19 mouse cellular contexts compared by ENCODE assay signal in genomic region chr6:129747654-129748032, GRCm38 (mm10). TPM values are rescaled to one million over a fixed set of nuclear protein-coding genes. Genes with fewer than 3 reads are reported as not detected.
"Had no signal": no experiment of that assay in that cellular context is flagged by ENCODE, and none has a peak within 500 bp of the region (broad histone marks: within the 10 kb centered on the region; RNA-seq: fewer than 3 reads in every experiment).

No protein-coding gene starts in this region.

- H3K4me3 ChIP-seq: layer of hippocampus, adult 2 months; limb, embryonic 13.5 days; liver, embryonic 15.5 days; megakaryocyte, embryonic 14.5 days; midbrain, embryonic 15.5 days; neural tube, embryonic 12.5 days had no signal

- H3K4me2 ChIP-seq: limb, embryonic 13.5 days; liver, embryonic 15.5 days; midbrain, embryonic 11.5 days; midbrain, embryonic 15.5 days; neural tube, embryonic 12.5 days had no signal

- ATAC-seq: intestine, embryonic 16.5 days; lung, postnatal 0 days; midbrain, embryonic 15.5 days had no signal

- H3K9me3 ChIP-seq: liver, embryonic 15.5 days; megakaryocyte, embryonic 14.5 days; midbrain, embryonic 15.5 days; neural tube, embryonic 12.5 days had no signal

- H3K4me1 ChIP-seq: limb, embryonic 13.5 days; liver, embryonic 15.5 days; midbrain, embryonic 15.5 days; neural tube, embryonic 12.5 days had no signal

- H3K9ac ChIP-seq: limb, embryonic 13.5 days; liver, embryonic 15.5 days; midbrain, embryonic 15.5 days; neural tube, embryonic 12.5 days had no signal

- H3K27ac ChIP-seq: layer of hippocampus, adult 2 months; limb, embryonic 13.5 days; liver, embryonic 15.5 days; midbrain, embryonic 15.5 days; neural tube, embryonic 12.5 days; stomach, postnatal 0 days had no signal

- DNase-seq: kidney, postnatal 4 days; lung, adult 2 months; right cerebral cortex, postnatal 14 days had no signal

- H3K27me3 ChIP-seq: limb, embryonic 13.5 days; liver, embryonic 15.5 days; megakaryocyte, embryonic 14.5 days; midbrain, embryonic 15.5 days; neural tube, embryonic 12.5 days had no signal

- H3K36me3 ChIP-seq: limb, embryonic 13.5 days; liver, embryonic 15.5 days; midbrain, embryonic 15.5 days; neural tube, embryonic 12.5 days had no signal

RNA-seq across cellular contexts. Expression of gene Klri2, which starts 7.4 kb away (rescaled TPM):
- total RNA-seq: layer of hippocampus, adult 2 months; layer of hippocampus, postnatal 10 days; left cerebral cortex, postnatal 36 days had no signal
- polyA plus RNA-seq: kidney, embryonic 16.5 days; limb, embryonic 13.5 days; liver, adult 2 months; midbrain, embryonic 11.5 days; midbrain, embryonic 15.5 days; neural tube, embryonic 12.5 days; small intestine, adult 2 months; stomach, postnatal 0 days had no signal

RNA-seq across cellular contexts. Expression of gene Klri1, which starts 30.7 kb away (rescaled TPM):
- total RNA-seq: layer of hippocampus, adult 2 months; layer of hippocampus, postnatal 10 days; left cerebral cortex, postnatal 36 days had no signal
- polyA plus RNA-seq: intestine, embryonic 16.5 days; kidney, adult 2 months; kidney, embryonic 16.5 days; limb, embryonic 13.5 days; liver, adult 2 months; liver, embryonic 15.5 days; lung, adult 2 months; lung, postnatal 0 days; midbrain, embryonic 11.5 days; midbrain, embryonic 15.5 days; neural tube, embryonic 12.5 days; small intestine, adult 2 months; stomach, postnatal 0 days had no signal

RNA-seq across cellular contexts. Expression of gene Gm156, which starts 36.4 kb away (rescaled TPM):
- total RNA-seq: layer of hippocampus, adult 2 months; layer of hippocampus, postnatal 10 days; left cerebral cortex, postnatal 36 days; liver, adult 2 months had no signal
- polyA plus RNA-seq: intestine, embryonic 16.5 days; kidney, adult 2 months; kidney, embryonic 16.5 days; limb, embryonic 13.5 days; liver, adult 2 months; liver, embryonic 15.5 days; lung, adult 2 months; lung, postnatal 0 days; midbrain, embryonic 11.5 days; midbrain, embryonic 15.5 days; neural tube, embryonic 12.5 days; small intestine, adult 2 months; stomach, postnatal 0 days had no signal
